Mouse (Mus musculus) adrenal gland, adult 8-10 months (tissue): ENCODE measurements at regions not wholly inside any gene's neighbourhood (a gene's known extent, or its start where the extent isn't known, plus 50 kb on each side); places are given as distances from the start of the nearest gene placed in this dataset.
A peak's percentile ranks its signal among the peaks of the same experiment; 100 is the strongest.

Experiments used
- DNase-seq: peaks from one replicate; pipeline ENCODE4 v3.0.0; 2022

- DNase-seq: no peak
Measured at GRCm38 (mm10) chr8:25463532-25463931, 639.4 kb upstream of the Adam5 start.

GRCm38 (mm10) chr8:25462492-25462891 lies 638.3 kb upstream of the Adam5 start:
- no peak for DNase-seq

GRCm38 (mm10) chr8:25455644-25456043 lies 631.5 kb upstream of the Adam5 start:
- no peak for DNase-seq

- no peak for DNase-seq
Measured at GRCm38 (mm10) chr8:25454972-25455371, 630.8 kb upstream of the Adam5 start.

- DNase-seq: no peak
Measured at GRCm38 (mm10) chr8:25453826-25454225, 629.7 kb upstream of the Adam5 start.

- no peak for DNase-seq
Measured at GRCm38 (mm10) chr8:25450544-25450943, 626.4 kb upstream of the Adam5 start.

GRCm38 (mm10) chr8:25449590-25449989 lies 625.4 kb upstream of the Adam5 start:
- no peak for DNase-seq

GRCm38 (mm10) chr8:25447900-25448299 lies 623.7 kb upstream of the Adam5 start:
- no peak for DNase-seq

- no peak for DNase-seq
Measured at GRCm38 (mm10) chr8:25445968-25446367, 621.8 kb upstream of the Adam5 start.

- no peak for DNase-seq
Measured at GRCm38 (mm10) chr8:25445054-25445453, 620.9 kb upstream of the Adam5 start.

- DNase-seq: no peak
Measured at GRCm38 (mm10) chr8:25443552-25443951, 619.4 kb upstream of the Adam5 start.

- DNase-seq: no peak
Measured at GRCm38 (mm10) chr8:25441057-25441441, 616.9 kb upstream of the Adam5 start.

GRCm38 (mm10) chr8:25440391-25441056 lies 616.4 kb upstream of the Adam5 start:
- peak; percentile 83 for DNase-seq

GRCm38 (mm10) chr8:25439971-25440370 lies 615.8 kb upstream of the Adam5 start:
- DNase-seq: no peak

GRCm38 (mm10) chr8:25438021-25438620 lies 614.0 kb upstream of the Adam5 start:
- no peak for DNase-seq

GRCm38 (mm10) chr8:25437178-25437577 lies 613.0 kb upstream of the Adam5 start:
- no peak for DNase-seq

- no peak for DNase-seq
Measured at GRCm38 (mm10) chr8:25430552-25430951, 606.4 kb upstream of the Adam5 start.

- DNase-seq: no peak
Measured at GRCm38 (mm10) chr8:25429846-25430482, 605.8 kb upstream of the Adam5 start.

- DNase-seq: no peak
Measured at GRCm38 (mm10) chr8:25428761-25429160, 604.6 kb upstream of the Adam5 start.

GRCm38 (mm10) chr8:25426207-25426606 lies 602.0 kb upstream of the Adam5 start:
- no peak for DNase-seq

- no peak for DNase-seq
Measured at GRCm38 (mm10) chr8:25421478-25421877, 597.3 kb upstream of the Adam5 start.

- DNase-seq: no peak
Measured at GRCm38 (mm10) chr8:25410536-25410935, 586.4 kb upstream of the Adam5 start.

GRCm38 (mm10) chr8:25407862-25408261 lies 583.7 kb upstream of the Adam5 start:
- DNase-seq: no peak

GRCm38 (mm10) chr8:25392766-25393166 lies 568.6 kb upstream of the Adam5 start:
- DNase-seq: no peak
